Mouse (Mus musculus): ENCODE measurements around the gene Tmem98. TPM values are rescaled to one million over a fixed set of nuclear protein-coding genes. Genes with fewer than 3 reads are reported as not detected.

Gene Tmem98
- total RNA-seq, 2 experiments from 2014 or later: 0.87 to 1.3 TPM

- Histone ChIP-seq H3K27ac (no peak overlapping the region), H3K4me3 (no peak overlapping the region)
- intact Hi-C loops (cut with DNase I): no loop called here
- no peak for DNase-seq
- TF ChIP-seq CTCF (IDR thresholded peaks at IDR 0.05): peak; percentile 6; the same call in 1 of the 2 replicates
These were observed 28.7 kb downstream of the Tmem98 start for GRCm38 (mm10) chr11:80838724-80839123.

DNA sequence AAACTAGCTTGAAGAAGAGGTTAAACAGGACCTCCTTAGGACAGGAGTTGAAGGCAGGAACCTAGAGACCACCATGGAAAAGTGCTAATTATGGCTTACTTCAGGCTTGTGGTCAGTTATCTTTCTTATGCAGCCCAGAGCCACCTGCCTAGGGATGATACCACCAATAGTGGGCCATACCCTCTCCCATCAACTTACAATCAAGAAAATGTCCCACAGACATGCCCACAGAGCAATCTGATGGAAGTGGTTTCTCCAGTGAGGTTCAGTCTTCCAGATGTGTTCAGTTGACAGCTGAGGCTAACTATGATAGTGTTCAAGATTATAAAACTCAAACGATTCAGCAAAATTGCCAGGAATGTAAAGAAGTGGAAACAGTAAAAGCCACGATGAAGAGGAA is 33.5 kb downstream of the Tmem98 start:
- DNase-seq: no peak
- no peak for TF ChIP-seq CTCF (IDR thresholded peaks at IDR 0.05)
- H3K27ac ChIP-seq: no peak overlapping the region
- H3K4me3 ChIP-seq: no peak overlapping the region
- intact Hi-C loops (cut with DNase I): no loop called here

- Histone ChIP-seq H3K27ac (no peak overlapping the region), H3K4me3 (no peak overlapping the region)
- no peak for TF ChIP-seq CTCF (IDR thresholded peaks at IDR 0.05)
- intact Hi-C loops (cut with DNase I): no loop called here
- no peak for DNase-seq
These were observed 35.5 kb downstream of the Tmem98 start for GRCm38 (mm10) chr11:80845486-80845885.

DNA sequence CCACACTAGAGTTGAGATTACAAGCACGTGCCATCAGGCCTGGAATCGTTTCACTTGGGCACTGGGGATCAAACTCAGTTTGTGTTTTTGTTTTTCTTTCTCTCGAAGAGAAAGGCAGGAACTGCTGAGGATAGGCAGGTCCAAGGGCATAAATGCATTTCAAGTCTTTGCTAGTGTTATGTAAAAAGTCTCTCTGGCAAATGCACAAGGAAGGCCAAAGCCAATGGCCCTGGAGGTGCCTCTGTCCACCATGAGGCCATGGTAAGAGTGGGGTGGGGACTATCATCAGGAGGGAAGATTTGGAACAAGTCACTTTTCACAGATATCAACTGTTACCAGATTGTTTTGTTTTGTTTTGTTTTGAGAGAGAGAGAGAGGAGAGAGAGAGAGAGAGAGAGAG is 36.1 kb downstream of the Tmem98 start:
- no peak for TF ChIP-seq CTCF (IDR thresholded peaks at IDR 0.05)
- intact Hi-C loops (cut with DNase I): no loop called here
- DNase-seq: no peak
- no peak overlapping the region for H3K4me3 ChIP-seq
- H3K27ac ChIP-seq: no peak overlapping the region

GRCm38 (mm10) chr11:80848131-80848530 is 38.2 kb downstream of the Tmem98 start:
- no peak overlapping the region for H3K27ac ChIP-seq
- no peak for TF ChIP-seq CTCF (IDR thresholded peaks at IDR 0.05)
- intact Hi-C loops (cut with DNase I): no loop called here
- no peak for DNase-seq
- H3K4me3 ChIP-seq: no peak overlapping the region

GRCm38 (mm10) chr11:80851859-80852258 is 41.9 kb downstream of the Tmem98 start:
- no peak overlapping the region for H3K27ac ChIP-seq
- no peak for DNase-seq
- H3K4me3 ChIP-seq: no peak overlapping the region
- intact Hi-C loops (cut with DNase I): loop anchor here (2.0 kb wide), 1 partner anchor 155 kb away; no protein-coding TSS in a partner anchor
- TF ChIP-seq CTCF (IDR thresholded peaks at IDR 0.05): peak; percentile 74

- TF ChIP-seq CTCF (IDR thresholded peaks at IDR 0.05): no peak
- no peak overlapping the region for H3K4me3 ChIP-seq
- no peak overlapping the region for H3K27ac ChIP-seq
- no peak for DNase-seq
- intact Hi-C loops (cut with DNase I): loop anchor here (2.0 kb wide), 1 partner anchor 156 kb away; no protein-coding TSS in a partner anchor
These were observed 43.0 kb downstream of the Tmem98 start for GRCm38 (mm10) chr11:80853014-80853413.

GRCm38 (mm10) chr11:80854430-80854829 is 44.5 kb downstream of the Tmem98 start:
- DNase-seq: no peak
- no peak for TF ChIP-seq CTCF (IDR thresholded peaks at IDR 0.05)
- Histone ChIP-seq H3K27ac (no peak overlapping the region), H3K4me3 (peak overlapping the region; percentile 21; the same call in 1 of the 2 replicates)
- intact Hi-C loops (cut with DNase I): no loop called here

DNA sequence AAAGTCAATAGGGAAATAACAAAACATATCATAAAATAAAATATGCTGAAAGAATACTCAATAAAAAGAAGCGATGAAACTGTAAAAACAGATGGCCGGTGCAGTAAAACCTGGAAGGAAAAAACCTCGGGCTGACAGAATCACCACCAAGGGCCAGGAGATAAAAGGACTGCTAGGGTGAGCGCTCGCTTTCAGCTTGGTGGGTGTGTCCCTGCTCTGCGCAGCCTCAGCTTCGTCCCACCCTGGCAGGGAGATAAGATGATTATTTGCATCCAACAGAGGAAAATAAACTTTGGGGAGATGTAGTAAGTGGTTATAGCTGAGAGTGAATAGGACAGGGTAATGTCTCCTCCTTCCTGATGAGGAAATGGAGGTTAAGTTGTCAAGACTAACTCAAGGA is 44.9 kb downstream of the Tmem98 start:
- DNase-seq: no peak
- no peak for TF ChIP-seq CTCF (IDR thresholded peaks at IDR 0.05)
- Histone ChIP-seq H3K4me3 (peak overlapping the region; percentile 21; the same call in 1 of the 2 replicates), H3K27ac (no peak overlapping the region)
- intact Hi-C loops (cut with DNase I): no loop called here

DNA sequence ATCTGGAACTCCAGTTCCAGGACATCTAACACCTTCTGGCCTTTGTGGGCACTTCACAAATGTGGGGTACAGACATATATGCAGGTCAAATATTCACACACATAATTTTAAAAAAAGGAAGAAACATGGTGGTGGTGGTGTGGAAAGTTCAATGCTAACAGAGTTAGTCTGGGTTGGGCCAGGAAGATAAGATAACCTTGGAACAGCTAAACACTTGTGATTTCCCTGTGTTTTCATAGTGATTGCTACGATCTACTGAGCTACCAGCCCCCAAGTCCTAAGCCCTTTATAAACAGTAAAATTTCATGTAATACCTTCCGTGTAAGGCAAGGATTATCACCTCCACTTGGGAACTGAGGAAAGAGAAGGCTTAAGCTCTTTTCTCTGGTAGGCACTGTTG is 46.9 kb downstream of the Tmem98 start:
- Histone ChIP-seq H3K4me3 (no peak overlapping the region), H3K27ac (no peak overlapping the region)
- intact Hi-C loops (cut with DNase I): no loop called here
- no peak for DNase-seq
- TF ChIP-seq CTCF (IDR thresholded peaks at IDR 0.05): no peak

DNA sequence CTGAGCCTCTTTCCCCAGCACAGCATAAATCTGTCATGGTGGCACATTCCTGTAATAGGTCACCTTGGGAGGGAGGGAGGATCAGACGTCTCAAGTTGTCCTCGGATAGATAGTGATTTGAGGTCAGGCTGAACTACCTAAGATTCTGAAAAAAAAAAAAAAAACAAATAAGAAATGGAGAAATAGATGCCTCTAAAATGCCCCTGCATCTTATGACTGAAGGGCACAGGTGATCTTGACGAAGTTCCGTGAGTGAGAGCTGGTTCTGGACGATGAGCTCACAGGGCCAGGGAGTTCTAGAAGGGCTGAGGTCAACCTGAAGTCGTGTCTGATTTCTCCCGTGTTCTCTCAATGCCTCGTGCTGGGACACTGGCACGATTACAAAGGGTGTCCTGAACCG is 48.1 kb downstream of the Tmem98 start, which contains the start of gene Spaca3:
Spaca3 (plus strand) TSS at position 301 of the 400 bp plus-strand sequence.
- Histone ChIP-seq H3K27ac (no peak within 1 kb of the TSS), H3K4me3 (no peak within 1 kb of the TSS)
- intact Hi-C loops (cut with DNase I): no loop called here
- TF ChIP-seq CTCF (IDR thresholded peaks at IDR 0.05): no peak
- DNase-seq: no peak

DNA sequence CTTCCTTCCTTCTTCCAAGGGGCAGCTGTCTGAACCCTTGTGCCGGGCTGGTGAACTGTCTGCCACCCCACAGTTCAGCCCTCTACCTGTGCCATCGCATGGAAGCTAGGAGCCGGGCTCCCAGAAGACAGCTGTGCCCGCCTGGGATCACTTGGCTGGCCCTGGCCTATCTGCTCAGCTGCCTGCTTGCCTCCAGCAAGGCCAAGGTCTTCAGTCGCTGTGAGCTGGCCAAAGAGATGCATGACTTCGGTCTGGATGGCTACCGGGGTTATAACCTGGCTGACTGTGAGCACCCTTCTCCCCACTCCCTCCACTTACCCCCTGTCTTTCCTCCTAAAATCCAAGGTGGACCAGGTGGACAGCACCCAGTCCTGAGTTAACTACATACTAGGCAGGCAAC is 53.0 kb downstream of the Tmem98 start:
- H3K4me3 ChIP-seq: no peak overlapping the region
- no peak overlapping the region for H3K27ac ChIP-seq
- intact Hi-C loops (cut with DNase I): no loop called here
- no peak for TF ChIP-seq CTCF (IDR thresholded peaks at IDR 0.05)
- DNase-seq: no peak

DNA sequence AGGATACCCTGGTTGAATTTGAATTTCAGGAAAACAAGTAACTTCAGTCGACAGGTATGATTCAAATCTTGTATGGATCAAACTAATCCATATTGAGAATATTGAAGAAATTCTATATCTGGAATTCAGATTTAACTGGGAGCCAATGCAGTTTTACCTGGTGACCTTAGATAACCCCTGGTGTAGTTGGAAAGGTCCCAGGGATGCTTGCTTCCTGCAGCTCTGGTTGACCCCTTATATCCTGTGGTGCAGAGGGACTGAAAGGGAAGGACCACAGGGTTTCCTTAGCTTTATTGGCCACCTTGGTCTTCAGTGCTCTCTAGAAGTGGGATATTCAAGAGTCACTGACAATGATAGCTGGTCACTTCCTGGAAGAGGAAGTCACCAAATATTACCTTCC is 58.1 kb downstream of the Tmem98 start:
- H3K27ac ChIP-seq: no peak overlapping the region
- no peak for TF ChIP-seq CTCF (IDR thresholded peaks at IDR 0.05)
- no peak overlapping the region for H3K4me3 ChIP-seq
- intact Hi-C loops (cut with DNase I): no loop called here
- no peak for DNase-seq

Other genes starting within 250 kb of the Tmem98 start
- gene Myo1d, start 30.1 kb upstream of the Tmem98 start, total RNA-seq (2021): 1 to 10 TPM; 2.7 to 5.3 TPM
- not detected for gene Spaca3, start 48.2 kb downstream of the Tmem98 start, total RNA-seq (2021)